Mouse (Mus musculus) C2C12 (cell line): ENCODE measurements around the gene Myom1.

Source experiments
- CEBPB ChIP-seq: IDR thresholded peaks from one replicate; pipeline ENCODE4 v1.6.1; 2011; ENCODE audit warnings: low read depth, mild to moderate bottlenecking, control low read depth, moderate library complexity
- CTCF ChIP-seq: IDR thresholded peaks from one replicate; pipeline ENCODE4 v1.5.1; 2011; ENCODE audit not compliant: control insufficient read depth, insufficient read depth, insufficient read length
- MAX ChIP-seq: IDR thresholded peaks from one replicate; pipeline ENCODE4 v1.6.1; 2011; ENCODE audit warnings: mild to moderate bottlenecking, control low read depth
- MYOD1 ChIP-seq: IDR thresholded peaks from one replicate; pipeline ENCODE4 v1.6.1; 2011; ENCODE audit warnings: low read depth; ENCODE audit not compliant: control insufficient read depth, insufficient read length
- MYOG ChIP-seq: IDR thresholded peaks from one replicate; pipeline ENCODE4 v1.6.1; 2011; ENCODE audit not compliant: control insufficient read depth, insufficient read length; ENCODE audit errors: extremely low read depth
- USF1 ChIP-seq: IDR thresholded peaks from one replicate; pipeline ENCODE4 v1.6.1; 2011; ENCODE audit warnings: low read depth, mild to moderate bottlenecking, control low read depth, moderate library complexity

DNA sequence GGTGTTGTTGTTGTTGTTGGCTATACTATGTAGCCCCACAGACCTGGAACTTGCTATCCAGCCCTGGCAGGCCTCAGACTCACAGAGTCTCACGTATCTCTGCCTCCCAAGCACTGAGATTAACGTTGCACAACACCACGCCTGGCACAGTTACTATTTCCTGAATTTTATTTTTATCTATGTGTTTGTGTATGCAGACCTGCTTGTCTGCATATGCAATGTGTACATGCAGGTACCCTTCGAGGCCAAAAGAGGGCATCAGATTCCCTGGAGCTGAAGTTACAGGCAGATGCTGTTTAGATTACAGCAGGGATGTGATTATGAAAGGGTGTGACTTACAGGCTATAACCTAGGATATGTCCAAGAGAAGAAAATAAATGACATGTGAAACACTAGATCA is 84.5 kb downstream of the Myom1 start:
- no peak for TF ChIP-seq CTCF
- TF ChIP-seq CEBPB, result no peak
- no peak for TF ChIP-seq MAX
- no peak for TF ChIP-seq MYOD1
- no peak for TF ChIP-seq USF1
- TF ChIP-seq MYOG, result no peak
